Mouse (Mus musculus) left cerebral cortex, postnatal 36 days (tissue): ENCODE data around the gene Gsdme. TPM values are rescaled to one million over a fixed set of nuclear protein-coding genes. Genes with fewer than 3 reads are reported as not detected.

Experiments used
- DNase-seq, 2 experiments: peaks; one replicate each; pipeline ENCODE4 v3.0.0; 2021 to 2022; ENCODE audit warnings: low spot score in 2 of 2, mixed read lengths in 1 of 2
- intact Hi-C: fragments of 180-260 bp; cut with DNase I; formaldehyde crosslinking; loops from one replicate; pipeline ENCODE4 v1.15.1; 2025
- total RNA-seq, 2 experiments: library from RNA; stranded (reverse); gene quantifications; 2 replicates each; pipeline ENCODE4 v1.2.3; 2021

Gsdme gene
- total RNA-seq, 2 experiments from 2014 or later = 11.8 to 13.0 TPM

- DNase-seq = no peak
- intact Hi-C loops = no loop called here
Measured at GRCm38 (mm10) chr6:50204356-50204755, 59.3 kb downstream of the Gsdme start.

- DNase-seq = no peak
- intact Hi-C loops = loop anchor here (10.0 kb wide), 1 partner anchor 101 kb away; no protein-coding TSS in a partner anchor
Measured at GRCm38 (mm10) chr6:50193851-50194250, 69.8 kb downstream of the Gsdme start.

GRCm38 (mm10) chr6:50192822-50193221 lies 70.8 kb downstream of the Gsdme start:
- DNase-seq = no peak

GRCm38 (mm10) chr6:50192169-50192568 lies 71.5 kb downstream of the Gsdme start:
- no peak for DNase-seq
- intact Hi-C loops = loop anchor here (10.0 kb wide), 1 partner anchor 103 kb away; no protein-coding TSS in a partner anchor

More at GRCm38 (mm10) chr6:50192822-50193221, 70.8 kb downstream of the Gsdme start:
- intact Hi-C loops = loop anchor here (10.0 kb wide), 1 partner anchor 102 kb away; no protein-coding TSS in a partner anchor

GRCm38 (mm10) chr6:50191605-50192004 lies 72.1 kb downstream of the Gsdme start:
- no peak for DNase-seq
- intact Hi-C loops = loop anchor here (10.0 kb wide), 1 partner anchor 103 kb away; no protein-coding TSS in a partner anchor

- no peak for DNase-seq
- intact Hi-C loops = no loop called here
Measured at GRCm38 (mm10) chr6:50189376-50189775, 74.3 kb downstream of the Gsdme start.

GRCm38 (mm10) chr6:50187955-50188354 lies 75.7 kb downstream of the Gsdme start:
- intact Hi-C loops = no loop called here
- no peak for DNase-seq

GRCm38 (mm10) chr6:50180189-50180588 lies 83.5 kb downstream of the Gsdme start:
- no peak for DNase-seq
- intact Hi-C loops = loop anchor here (2.0 to 5.0 kb wide), 2 partner anchors 67 to 663 kb away; no protein-coding TSS in a partner anchor

- no peak for DNase-seq
- intact Hi-C loops = loop anchor here (5.0 kb wide), 1 partner anchor 243 kb away; no protein-coding TSS in a partner anchor
Measured at GRCm38 (mm10) chr6:50175736-50176135, 87.9 kb downstream of the Gsdme start.

GRCm38 (mm10) chr6:50169771-50170170 lies 93.9 kb downstream of the Gsdme start:
- intact Hi-C loops = no loop called here
- no peak for DNase-seq

GRCm38 (mm10) chr6:50168821-50169220 lies 94.8 kb downstream of the Gsdme start:
- intact Hi-C loops = no loop called here
- no peak for DNase-seq

GRCm38 (mm10) chr6:50163013-50163412 lies 100.6 kb downstream of the Gsdme start:
- DNase-seq = no peak
- intact Hi-C loops = no loop called here

GRCm38 (mm10) chr6:50159842-50160241 lies 103.8 kb downstream of the Gsdme start:
- no peak for DNase-seq
- intact Hi-C loops = no loop called here

GRCm38 (mm10) chr6:50149378-50149777 lies 114.3 kb downstream of the Gsdme start:
- DNase-seq = no peak
- intact Hi-C loops = no loop called here

GRCm38 (mm10) chr6:50146158-50146557 lies 117.5 kb downstream of the Gsdme start:
- intact Hi-C loops = no loop called here
- no peak for DNase-seq

- intact Hi-C loops = no loop called here
- DNase-seq = no peak
Measured at GRCm38 (mm10) chr6:50139526-50139925, 124.1 kb downstream of the Gsdme start.

Other genes with a start within 250 kb of the Gsdme start
- 10 to 100 TPM; 79.2 to 88.2 TPM for gene Mpp6, start 153.6 kb downstream of the Gsdme start, total RNA-seq
- 10 to 100 TPM; 34.2 to 41.6 TPM for gene Osbpl3, start 192.3 kb upstream of the Gsdme start, total RNA-seq